Mouse (Mus musculus) hindlimb bud, embryonic 11.5 days (tissue): ENCODE results near the gene Larp1b.
"Not testable (repeated sequence)": the region's sequence is repeated elsewhere in the genome, so short reads cannot be mapped to it uniquely, and the experiment has no call there.

Experiments used
- DNase-seq: peaks from one replicate; pipeline ENCODE4 v3.0.0-alpha.2; 2012; ENCODE audit warnings: low read depth, low spot score; ENCODE audit errors: extremely low spot score

The Larp1b gene

GRCm38 (mm10) chr3:40949170-40949902 is at the start of gene Larp1b:
TSS of gene Larp1b (plus strand) at chr3:40949828.
- DNase-seq = peak; percentile 68

- DNase-seq = not testable (repeated sequence)
Measured at GRCm38 (mm10) chr3:40902443-40902842, 47.2 kb upstream of the Larp1b start, which contains the start of gene 1700034I23Rik. TSS of gene 1700034I23Rik (minus strand) at chr3:40902543.

GRCm38 (mm10) chr3:40938189-40938588 is 11.4 kb upstream of the Larp1b start:
- no peak for DNase-seq

- no peak for DNase-seq
Measured at GRCm38 (mm10) chr3:40938592-40938991, 11.0 kb upstream of the Larp1b start.

- DNase-seq = no peak
Measured at GRCm38 (mm10) chr3:40939019-40939418, 10.6 kb upstream of the Larp1b start.

GRCm38 (mm10) chr3:40949903-40950600 is 424 bp downstream of the Larp1b start:
- no peak for DNase-seq

- DNase-seq = peak; percentile 22
Measured at GRCm38 (mm10) chr3:40950601-40951201, 1.1 kb downstream of the Larp1b start.

- peak; percentile 12 for DNase-seq
Measured at GRCm38 (mm10) chr3:40951365-40951764, 1.7 kb downstream of the Larp1b start.

GRCm38 (mm10) chr3:40952606-40953005 is 3.0 kb downstream of the Larp1b start:
- DNase-seq = no peak

- DNase-seq = no peak
Measured at GRCm38 (mm10) chr3:40954792-40955191, 5.2 kb downstream of the Larp1b start.

GRCm38 (mm10) chr3:40958831-40959230 is 9.2 kb downstream of the Larp1b start:
- no peak for DNase-seq

GRCm38 (mm10) chr3:40980758-40981157 is 31.1 kb downstream of the Larp1b start:
- no peak for DNase-seq

- no peak for DNase-seq
Measured at GRCm38 (mm10) chr3:40987539-40987938, 37.9 kb downstream of the Larp1b start.

- no peak for DNase-seq
Measured at GRCm38 (mm10) chr3:40988722-40989121, 39.1 kb downstream of the Larp1b start.

GRCm38 (mm10) chr3:40991541-40991940 is 41.9 kb downstream of the Larp1b start:
- no peak for DNase-seq

- no peak for DNase-seq
Measured at GRCm38 (mm10) chr3:40995161-40995560, 45.5 kb downstream of the Larp1b start.

- no peak for DNase-seq
Measured at GRCm38 (mm10) chr3:41009315-41009714, 59.7 kb downstream of the Larp1b start.

GRCm38 (mm10) chr3:41009990-41010389 is 60.4 kb downstream of the Larp1b start:
- DNase-seq = no peak

- no peak for DNase-seq
Measured at GRCm38 (mm10) chr3:41010701-41011100, 61.1 kb downstream of the Larp1b start.

GRCm38 (mm10) chr3:41012451-41012850 is 62.8 kb downstream of the Larp1b start:
- no peak for DNase-seq

- no peak for DNase-seq
Measured at GRCm38 (mm10) chr3:41014946-41015345, 65.3 kb downstream of the Larp1b start.
